Mouse (Mus musculus): ENCODE measurements around the gene Olfr1389. TPM values are rescaled to one million over a fixed set of nuclear protein-coding genes. Genes with fewer than 3 reads are reported as not detected.

The Olfr1389 gene
- polyA plus RNA-seq (2012; rRNA removed): not detected in 2 replicates

DNA sequence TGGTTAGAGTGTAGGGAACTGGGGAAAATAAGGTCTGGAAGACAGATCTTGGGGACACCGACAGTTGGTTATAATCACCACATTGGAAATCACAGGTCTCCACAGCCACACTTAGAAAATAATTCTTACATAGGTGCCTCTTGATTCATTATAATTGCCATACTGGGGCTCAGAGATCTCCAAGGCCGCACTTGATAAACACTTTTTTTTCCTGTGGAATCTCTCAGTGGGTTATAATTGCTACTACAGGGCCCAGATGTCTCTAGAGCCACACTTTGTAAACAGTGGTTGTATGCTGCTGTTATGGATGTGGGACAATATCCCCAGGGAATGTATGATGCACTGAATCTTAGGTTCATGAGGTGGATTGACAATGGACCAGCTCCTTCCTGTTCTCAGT, at the start of gene Olfr1389:
Gene Olfr1389, plus strand, starts transcription at position 301 of the 400 bp plus-strand sequence.

DNA sequence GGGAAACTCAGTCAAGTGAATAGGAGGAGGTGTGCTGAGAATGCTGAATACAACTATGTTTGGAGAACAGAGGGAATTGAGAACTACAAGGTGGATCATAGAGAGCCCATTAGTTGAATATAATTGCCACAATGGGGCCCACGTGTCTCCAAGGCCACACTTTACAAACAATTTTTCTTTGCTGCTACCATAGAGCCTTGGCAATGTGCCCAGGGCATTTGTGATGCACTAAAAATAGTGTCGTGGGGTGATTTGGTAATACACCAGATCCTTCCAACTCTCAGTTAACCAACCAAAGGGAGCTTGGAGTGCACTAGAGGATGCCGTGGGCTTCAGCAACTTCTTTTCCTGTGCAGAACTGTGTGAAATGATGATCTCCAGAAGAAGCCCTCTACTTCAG, 13.5 kb downstream of the Olfr1389 start, which contains the start of gene Olfr1388:
Gene Olfr1388, plus strand, starts transcription at position 214 of the 400 bp plus-strand sequence.

DNA sequence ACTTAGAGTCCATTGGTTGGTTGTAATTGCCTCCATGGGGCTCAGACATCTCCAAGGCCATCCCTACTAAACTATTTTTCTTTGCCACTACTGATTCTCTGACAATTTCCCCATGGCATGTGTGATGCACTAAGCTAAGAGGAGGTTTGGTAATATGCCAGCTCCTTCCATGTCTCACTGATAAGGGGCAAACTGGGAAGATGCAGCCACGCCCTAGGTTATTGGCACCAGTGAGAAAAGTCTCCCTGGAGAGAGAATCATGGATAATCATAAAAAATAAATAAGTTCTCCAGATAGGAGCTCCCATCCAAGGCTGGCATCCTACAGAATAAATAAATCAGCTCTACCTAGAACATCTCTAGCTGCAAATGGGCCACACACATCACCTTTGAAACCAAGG, 32.2 kb downstream of the Olfr1389 start, which contains the start of gene Olfr1387:
Gene Olfr1387, plus strand, starts transcription at position 301 of the 400 bp plus-strand sequence.

DNA sequence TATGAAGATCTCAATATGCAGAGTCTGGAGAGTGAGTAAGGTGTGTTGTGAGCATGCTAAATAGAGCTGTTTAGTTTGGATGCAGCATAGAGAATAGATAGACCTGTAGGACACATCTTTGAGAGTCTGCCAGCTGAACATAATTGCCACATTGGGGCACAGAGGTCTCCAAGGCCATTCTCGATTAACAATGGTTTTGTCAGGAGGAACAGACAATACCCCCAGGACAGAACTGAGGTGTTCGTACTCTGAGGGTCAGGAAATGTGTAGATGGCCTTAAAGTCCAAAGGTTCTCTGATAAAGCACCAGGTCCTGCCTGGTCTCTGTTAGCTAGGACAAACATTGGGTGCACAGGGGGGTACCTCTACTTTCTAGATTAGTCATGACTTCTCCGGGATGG, 41.9 kb downstream of the Olfr1389 start, which contains the start of gene Olfr1386:
Gene Olfr1386, plus strand, starts transcription at position 301 of the 400 bp plus-strand sequence.

Other genes with a start within 250 kb of the Olfr1389 start
- 7.7 and 9.6 TPM in 2 replicates for gene Btnl9, start 235.9 kb upstream of the Olfr1389 start, polyA plus RNA-seq (2012; rRNA removed)
- 0.97 and 1.0 TPM in 2 replicates for gene Zfp62, start 219.8 kb upstream of the Olfr1389 start, polyA plus RNA-seq (2012; rRNA removed)
- 218 and 240 TPM in 2 replicates for gene Mgat1, start 178.9 kb upstream of the Olfr1389 start, polyA plus RNA-seq (2012; rRNA removed)
- not detected in 2 replicates for gene Olfr1393, start 144.8 kb upstream of the Olfr1389 start, polyA plus RNA-seq (2012; rRNA removed)
- gene Olfr1392, start 137.8 kb upstream of the Olfr1389 start, polyA plus RNA-seq (2012; rRNA removed): 0.16 and 0.17 TPM in 2 replicates
- gene Olfr10, start 118.3 kb upstream of the Olfr1389 start, polyA plus RNA-seq (2012; rRNA removed): not detected in 2 replicates
- gene Olfr1391, start 100.3 kb upstream of the Olfr1389 start, polyA plus RNA-seq (2012; rRNA removed): not detected in 2 replicates
- not detected in 2 replicates for gene Olfr1390, start 87.9 kb upstream of the Olfr1389 start, polyA plus RNA-seq (2012; rRNA removed)
- 0.06 and 0.18 TPM in 2 replicates for gene Olfr1388, start 13.6 kb downstream of the Olfr1389 start, polyA plus RNA-seq (2012; rRNA removed)
- gene Olfr1387, start 32.3 kb downstream of the Olfr1389 start, polyA plus RNA-seq (2012; rRNA removed): not detected in 2 replicates
- gene Olfr1386, start 42.0 kb downstream of the Olfr1389 start, polyA plus RNA-seq (2012; rRNA removed): not detected in 2 replicates
- not detected in 2 replicates for gene Olfr1385, start 66.0 kb downstream of the Olfr1389 start, polyA plus RNA-seq (2012; rRNA removed)
- gene Olfr1384, start 83.7 kb downstream of the Olfr1389 start, polyA plus RNA-seq (2012; rRNA removed): not detected in 2 replicates
- not detected in 2 replicates for gene Olfr1383, start 96.6 kb downstream of the Olfr1389 start, polyA plus RNA-seq (2012; rRNA removed)
- gene Olfr1382, start 105.2 kb downstream of the Olfr1389 start, polyA plus RNA-seq (2012; rRNA removed): not detected in 2 replicates
- not detected in 2 replicates for gene Olfr1381, start 120.4 kb downstream of the Olfr1389 start, polyA plus RNA-seq (2012; rRNA removed)
- not detected in 2 replicates for gene Olfr1380, start 133.8 kb downstream of the Olfr1389 start, polyA plus RNA-seq (2012; rRNA removed)
- 22.5 TPM in 2 replicates for gene Flt4, start 186.2 kb downstream of the Olfr1389 start, polyA plus RNA-seq (2012; rRNA removed)
- 3.6 and 4.4 TPM in 2 replicates for gene Scgb3a1, start 240.5 kb downstream of the Olfr1389 start, polyA plus RNA-seq (2012; rRNA removed)